Mouse (Mus musculus) MN1 (cell line): ENCODE data around the gene Csrnp3.
A peak's percentile ranks its signal among the peaks of the same experiment; 100 is the strongest.
"Not testable (repeated sequence)": the region's sequence is repeated elsewhere in the genome, so short reads cannot be mapped to it uniquely, and the experiment has no call there.

Experiments used
- DNase-seq: peaks from one replicate; pipeline ENCODE4 v3.0.0-alpha.2; 2016; ENCODE audit warnings: low spot score

The Csrnp3 gene

GRCm38 (mm10) chr2:65845551-65845950 lies at the start of gene Csrnp3:
Gene Csrnp3 (plus strand): TSS chr2:65845767.
- peak; percentile 72 for DNase-seq

GRCm38 (mm10) chr2:65801054-65801709 lies 44.4 kb upstream of the Csrnp3 start:
- DNase-seq = no peak

- no peak for DNase-seq
Measured at GRCm38 (mm10) chr2:65806556-65806955, 39.0 kb upstream of the Csrnp3 start.

- not testable (repeated sequence) for DNase-seq
Measured at GRCm38 (mm10) chr2:65811203-65811602, 34.4 kb upstream of the Csrnp3 start.

GRCm38 (mm10) chr2:65818080-65818796 lies 27.3 kb upstream of the Csrnp3 start:
- peak; percentile 79 for DNase-seq

- no peak for DNase-seq
Measured at GRCm38 (mm10) chr2:65820114-65820769, 25.3 kb upstream of the Csrnp3 start.

- no peak for DNase-seq
Measured at GRCm38 (mm10) chr2:65826314-65826713, 19.3 kb upstream of the Csrnp3 start.

- no peak for DNase-seq
Measured at GRCm38 (mm10) chr2:65826801-65827200, 18.8 kb upstream of the Csrnp3 start.

GRCm38 (mm10) chr2:65828699-65829098 lies 16.9 kb upstream of the Csrnp3 start:
- DNase-seq = no peak

- DNase-seq = peak; percentile 71
Measured at GRCm38 (mm10) chr2:65832738-65833395, 12.7 kb upstream of the Csrnp3 start.

GRCm38 (mm10) chr2:65833421-65833820 lies 12.1 kb upstream of the Csrnp3 start:
- peak; percentile 24 for DNase-seq

- DNase-seq = no peak
Measured at GRCm38 (mm10) chr2:65841606-65842005, 4.0 kb upstream of the Csrnp3 start.

- DNase-seq = no peak
Measured at GRCm38 (mm10) chr2:65842356-65842755, 3.2 kb upstream of the Csrnp3 start.

- DNase-seq = peak; percentile 24
Measured at GRCm38 (mm10) chr2:65846000-65846755, 611 bp downstream of the Csrnp3 start.

GRCm38 (mm10) chr2:65847463-65848110 lies 2.0 kb downstream of the Csrnp3 start:
- peak; percentile 14 for DNase-seq

GRCm38 (mm10) chr2:65848706-65849105 lies 3.1 kb downstream of the Csrnp3 start:
- no peak for DNase-seq

- not testable (repeated sequence) for DNase-seq
Measured at GRCm38 (mm10) chr2:65850282-65850681, 4.7 kb downstream of the Csrnp3 start.

GRCm38 (mm10) chr2:65856791-65857190 lies 11.2 kb downstream of the Csrnp3 start:
- DNase-seq = no peak

- DNase-seq = no peak
Measured at GRCm38 (mm10) chr2:65859767-65860727, 14.5 kb downstream of the Csrnp3 start.

- no peak for DNase-seq
Measured at GRCm38 (mm10) chr2:65864778-65865339, 19.3 kb downstream of the Csrnp3 start.
